Mouse (Mus musculus) cortical plate, adult 2 months (tissue): ENCODE measurements at regions not wholly inside any gene's neighbourhood (a gene's known extent, or its start where the extent isn't known, plus 50 kb on each side); places are given as distances from the start of the nearest gene placed in this dataset.

Experiments
- CTCF ChIP-seq: fragments of 200-500 bp; IDR thresholded peaks from 2 replicates; pipeline ENCODE4 v1.5.1; 2011; ENCODE audit warnings: mild to moderate bottlenecking, control low read depth, low read length; ENCODE audit not compliant: insufficient read depth; ENCODE audit errors: extremely low read depth
- POLR2A ChIP-seq: fragments of 200-500 bp; IDR thresholded peaks from 2 replicates; pipeline ENCODE4 v1.6.1; 2011; ENCODE audit warnings: mild to moderate bottlenecking, low read length, control low read depth; ENCODE audit not compliant: insufficient read depth; ENCODE audit errors: extremely low read depth

- TF ChIP-seq CTCF (peak; percentile 27; the same call in 1 of the 2 replicates), POLR2A (no peak)
Measured at GRCm38 (mm10) chr9:93083114-93083513, 541.1 kb downstream of the Plod2 start.
